Mouse (Mus musculus) lung, embryonic 14.5 days (tissue): ENCODE data around the gene Dnah8. TPM values are rescaled to one million over a fixed set of nuclear protein-coding genes. Genes with fewer than 3 reads are reported as not detected.
A peak's percentile ranks its signal among the peaks of the same experiment; 100 is the strongest.

ENCODE experiments used
- ATAC-seq: fragments of 200-750 bp; cut with Nextera tagmentation; 2 replicates; pipeline ENCODE4 v1.8.0; 2017; ENCODE audit warnings: mild to moderate bottlenecking, moderate TSS enrichment, moderate library complexity; ENCODE audit not compliant: insufficient read depth
- DNase-seq: peaks from one replicate; pipeline ENCODE4 v3.0.0-alpha.2; 2015
- H3K27ac ChIP-seq: fragments of 300-500 bp; sonication (generic); 2 replicates; pipeline ENCODE4 v1.5.1; 2014; ENCODE audit warnings: low read depth, mild to moderate bottlenecking, moderate library complexity
- H3K27me3 ChIP-seq: fragments of 300-500 bp; sonication (generic); 2 replicates; pipeline ENCODE4 v1.6.1; 2014; ENCODE audit warnings: low read length, control low read depth; ENCODE audit not compliant: insufficient read depth
- H3K36me3 ChIP-seq: fragments of 300-500 bp; sonication (generic); 2 replicates; pipeline ENCODE4 v1.6.1; 2014; ENCODE audit warnings: control low read depth; ENCODE audit not compliant: insufficient read depth
- H3K4me1 ChIP-seq: fragments of 300-500 bp; sonication (generic); 2 replicates; pipeline ENCODE4 v1.6.1; 2014; ENCODE audit warnings: antibody characterized with exemption, control low read depth; ENCODE audit not compliant: insufficient read depth
- H3K4me2 ChIP-seq: fragments of 300-500 bp; sonication (generic); 2 replicates; pipeline ENCODE4 v1.6.1; 2014; ENCODE audit warnings: mild to moderate bottlenecking
- H3K4me3 ChIP-seq: fragments of 300-500 bp; sonication (generic); 2 replicates; pipeline ENCODE4 v1.5.1; 2014; ENCODE audit warnings: low read depth, low read length
- H3K9ac ChIP-seq: fragments of 300-500 bp; sonication (generic); 2 replicates; pipeline ENCODE4 v1.6.1; 2014
- H3K9me3 ChIP-seq: fragments of 300-500 bp; sonication (generic); 2 replicates; pipeline ENCODE4 v1.6.1; 2016; ENCODE audit warnings: low read depth, low read length, control low read depth
- CTCF ChIP-seq: IDR thresholded peaks from 2 replicates; pipeline ENCODE4 v1.5.1; 2016; ENCODE audit warnings: antibody characterized with exemption, low read depth
- WGBS: fragments of 180-500 bp; shearing (Covaris S2); extraction: QIAGEN DNeasy Blood & Tissue Kit; methylation state at CpG from one replicate; pipeline ENCODE4 v1.1.7; 2014; 5-methylcytosine and 5-hydroxymethylcytosine counted together
- polyA plus RNA-seq: library from polyadenylated mRNA; unstranded; fragments of >200 nt; fragmentation: Nextera tagmentation; extraction: Ambion mirVana; gene quantifications from 2 replicates; pipeline ENCODE4 v1.2.1, GENCODE M21; 2014

The Dnah8 gene
- polyA plus RNA-seq, 1 experiment from 2014 or later: 4.7 TPM

DNA sequence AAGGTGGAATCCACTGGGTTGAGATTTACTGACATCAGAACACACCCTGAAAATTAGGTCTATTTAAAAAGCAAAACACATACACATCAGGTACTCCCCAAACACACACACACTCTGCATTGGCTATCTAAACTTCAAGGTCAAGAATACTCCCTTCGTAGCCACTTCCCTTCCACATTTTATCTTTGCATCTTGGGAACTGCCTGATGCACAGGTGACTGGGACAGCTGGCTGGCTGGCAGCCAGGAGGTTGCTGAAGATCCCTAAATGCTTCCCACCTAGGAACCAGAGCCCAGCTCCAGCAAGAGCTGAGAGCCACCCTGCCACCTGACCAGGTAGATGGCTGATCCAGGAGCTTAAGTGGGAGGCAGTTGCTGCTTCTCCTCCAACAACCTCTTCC is 212.9 kb downstream of the Dnah8 start:
- no peak overlapping the region for H3K9ac ChIP-seq
- H3K27me3 ChIP-seq: no peaks in the 10 kb centered on the region
- no peak overlapping the region for H3K27ac ChIP-seq
- no peaks in the 10 kb centered on the region for H3K9me3 ChIP-seq
- 70% methylated on average over 1 of the region's 1 CpGs for WGBS
- no peaks in the 10 kb centered on the region for H3K36me3 ChIP-seq
- ATAC-seq (no peak), DNase-seq (no peak)
- no peaks in the 10 kb centered on the region for H3K4me1 ChIP-seq
- no peak overlapping the region for H3K4me2 ChIP-seq
- TF ChIP-seq CTCF: no peak
- no peak overlapping the region for H3K4me3 ChIP-seq

DNA sequence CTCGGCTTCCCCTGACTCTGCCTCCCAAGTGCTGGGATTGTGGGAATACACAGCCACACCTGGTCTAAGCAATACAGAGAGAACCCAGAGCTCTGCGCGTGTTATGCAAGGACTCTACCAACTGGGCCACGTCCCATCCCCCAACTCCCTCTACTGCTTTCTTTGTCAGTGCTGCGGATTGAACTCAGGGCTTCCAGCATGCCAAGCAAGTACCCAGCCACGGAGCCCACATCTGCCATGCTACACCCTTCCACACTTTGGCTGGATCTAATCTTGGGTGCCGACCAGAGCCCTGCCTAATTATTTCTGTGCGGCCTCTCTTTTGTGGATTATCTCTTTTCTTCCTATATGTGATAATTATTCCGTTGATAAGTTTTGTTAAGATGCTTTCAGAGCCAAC is 215.9 kb downstream of the Dnah8 start:
- H3K4me1 ChIP-seq: no peaks in the 10 kb centered on the region
- no peak overlapping the region for H3K27ac ChIP-seq
- no peak for TF ChIP-seq CTCF
- H3K4me3 ChIP-seq: no peak overlapping the region
- H3K4me2 ChIP-seq: no peak overlapping the region
- H3K36me3 ChIP-seq: no peaks in the 10 kb centered on the region
- DNase-seq: no peak
- WGBS: 76% methylated on average over 9 of the region's 9 CpGs
- no peaks in the 10 kb centered on the region for H3K9me3 ChIP-seq
- no peak for ATAC-seq
- H3K9ac ChIP-seq: no peak overlapping the region
- H3K27me3 ChIP-seq: no peaks in the 10 kb centered on the region

DNA sequence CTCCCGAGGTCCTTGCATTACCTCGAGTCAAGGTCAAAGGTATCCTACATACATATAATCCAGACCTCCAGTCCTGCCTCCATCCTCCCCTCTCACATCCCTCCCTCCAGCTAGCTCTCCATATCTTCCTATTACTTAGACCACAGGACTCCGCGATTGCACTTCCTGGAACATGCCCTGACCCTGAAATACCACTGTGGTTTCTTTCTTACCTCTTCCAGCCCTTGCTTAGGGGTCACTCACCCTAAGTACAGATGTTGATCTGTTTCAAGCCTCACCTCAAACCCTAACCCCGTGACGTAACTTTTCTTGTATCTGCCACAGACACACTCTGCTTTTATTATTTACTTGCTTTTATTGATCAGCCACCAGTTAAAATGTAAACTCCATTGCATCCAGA is 218.2 kb downstream of the Dnah8 start:
- H3K9ac ChIP-seq: no peak overlapping the region
- no peaks in the 10 kb centered on the region for H3K36me3 ChIP-seq
- no peaks in the 10 kb centered on the region for H3K27me3 ChIP-seq
- 71% methylated on average over 6 of the region's 6 CpGs for WGBS
- no peaks in the 10 kb centered on the region for H3K9me3 ChIP-seq
- TF ChIP-seq CTCF: no peak
- no peaks in the 10 kb centered on the region for H3K4me1 ChIP-seq
- H3K4me3 ChIP-seq: no peak overlapping the region
- H3K4me2 ChIP-seq: no peak overlapping the region
- DNase-seq (no peak), ATAC-seq (no peak)
- no peak overlapping the region for H3K27ac ChIP-seq

DNA sequence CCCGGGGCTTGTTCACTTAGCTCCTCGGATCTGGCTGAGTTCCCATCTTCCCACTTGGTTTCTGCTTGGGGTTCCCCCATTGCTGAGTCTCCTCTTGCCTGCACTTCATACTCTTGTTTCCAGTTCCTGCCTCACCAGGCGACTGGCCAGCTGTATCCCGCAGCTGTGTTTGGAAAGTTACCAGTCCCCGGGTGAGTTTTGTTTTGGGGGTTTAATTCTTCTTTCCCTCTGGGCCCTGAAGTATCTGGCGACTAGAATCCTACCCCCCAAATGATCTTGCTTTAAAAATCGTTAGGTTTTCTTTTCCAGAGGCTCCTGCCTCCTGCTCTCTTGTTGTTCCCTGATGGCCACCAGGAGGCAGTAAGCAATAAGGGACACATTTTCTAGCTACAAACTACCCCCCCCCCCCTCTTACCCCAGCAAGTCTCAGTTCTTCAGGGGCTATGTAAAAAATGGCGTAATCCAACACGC is 220.2 kb downstream of the Dnah8 start:
- Histone ChIP-seq H3K4me1 (no peaks in the 10 kb centered on the region), H3K36me3 (no peaks in the 10 kb centered on the region), H3K27ac (no peak overlapping the region), H3K9me3 (no peaks in the 10 kb centered on the region), H3K4me2 (no peak overlapping the region), H3K4me3 (no peak overlapping the region), H3K27me3 (no peaks in the 10 kb centered on the region), H3K9ac (no peak overlapping the region)
- peak; percentile 52 for TF ChIP-seq CTCF
- 33% methylated on average over 9 of the region's 9 CpGs for WGBS
- ATAC-seq: no peak
- DNase-seq: peak; percentile 54

DNA sequence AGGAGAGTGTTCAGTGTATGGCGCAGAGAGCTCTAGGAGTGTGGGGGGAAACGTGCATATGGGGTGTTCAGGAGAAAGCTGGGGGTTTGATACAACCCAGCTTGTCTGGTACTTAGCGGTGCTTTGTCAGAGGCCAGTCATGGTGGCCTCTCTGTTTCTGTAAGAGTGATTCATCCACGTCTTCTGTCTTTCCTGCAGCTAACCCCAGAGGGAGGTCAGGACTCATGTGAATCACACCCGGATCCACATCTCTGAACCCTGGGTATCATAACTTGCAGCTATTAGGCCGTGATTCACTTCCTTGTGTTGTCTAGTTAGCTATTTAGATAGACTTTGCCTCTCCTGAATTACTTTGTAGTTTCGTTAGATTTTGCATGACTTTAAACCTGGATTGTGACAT is 223.3 kb downstream of the Dnah8 start:
- WGBS: 89% methylated on average over 7 of the region's 7 CpGs
- TF ChIP-seq CTCF: no peak

DNA sequence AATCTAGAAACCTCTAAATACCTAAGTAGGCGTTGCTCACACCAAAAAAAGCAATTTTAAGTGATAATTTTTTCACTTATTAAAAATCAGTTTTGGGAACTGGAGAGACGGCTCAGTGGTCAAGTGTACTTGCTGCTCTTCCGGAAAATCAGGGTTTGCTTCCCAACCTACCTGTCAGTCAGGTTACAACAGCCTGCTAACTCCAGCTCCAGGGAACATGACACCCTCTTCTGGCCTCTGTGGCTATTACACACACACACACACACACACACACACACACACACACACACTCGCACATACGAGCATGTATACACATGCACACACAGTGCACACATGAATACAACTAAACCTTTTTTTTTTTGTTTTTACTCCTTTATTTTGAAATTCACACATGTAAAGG is 223.9 kb downstream of the Dnah8 start:
- H3K27ac ChIP-seq: no peak overlapping the region
- 89% methylated on average over 5 of the region's 5 CpGs for WGBS
- ATAC-seq: no peak

More for the DNA sequence above, 223.3 kb downstream of the Dnah8 start:
- Histone ChIP-seq H3K9ac (no peak overlapping the region), H3K36me3 (no peaks in the 10 kb centered on the region), H3K27me3 (no peaks in the 10 kb centered on the region), H3K4me2 (no peak overlapping the region), H3K27ac (no peak overlapping the region), H3K4me1 (no peaks in the 10 kb centered on the region), H3K4me3 (no peak overlapping the region), H3K9me3 (no peaks in the 10 kb centered on the region)
- DNase-seq (no peak), ATAC-seq (no peak)

DNA sequence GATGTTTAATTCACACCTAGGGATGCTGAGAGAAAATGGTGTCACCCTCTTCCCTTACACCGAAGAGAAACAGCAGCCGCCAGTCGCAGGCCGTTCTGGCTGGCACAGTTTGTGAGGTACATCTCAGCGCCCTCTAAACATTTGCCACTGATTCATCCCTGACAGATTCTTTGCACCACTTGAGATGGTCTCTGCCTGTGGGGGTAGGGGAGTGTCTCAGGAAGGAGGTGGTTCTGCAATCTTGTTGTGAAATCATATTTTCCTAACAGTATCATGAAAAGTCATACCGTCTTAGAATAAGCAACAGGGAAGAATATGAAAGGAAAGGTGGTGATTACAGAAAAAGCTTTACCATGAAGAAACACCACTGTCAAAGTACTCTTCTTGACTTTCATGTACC is 224.7 kb downstream of the Dnah8 start:
- H3K4me2 ChIP-seq: no peak overlapping the region
- H3K27me3 ChIP-seq: no peaks in the 10 kb centered on the region
- H3K4me1 ChIP-seq: no peaks in the 10 kb centered on the region
- ATAC-seq (no peak), DNase-seq (no peak)
- 78% methylated on average over 6 of the region's 6 CpGs for WGBS
- no peak for TF ChIP-seq CTCF
- no peak overlapping the region for H3K27ac ChIP-seq
- no peak overlapping the region for H3K9ac ChIP-seq
- H3K36me3 ChIP-seq: no peaks in the 10 kb centered on the region
- H3K9me3 ChIP-seq: no peaks in the 10 kb centered on the region
- H3K4me3 ChIP-seq: no peak overlapping the region

More for the DNA sequence above, 223.9 kb downstream of the Dnah8 start:
- H3K9ac ChIP-seq: no peak overlapping the region
- no peak overlapping the region for H3K4me2 ChIP-seq
- H3K4me3 ChIP-seq: no peak overlapping the region
- H3K36me3 ChIP-seq: no peaks in the 10 kb centered on the region
- no peaks in the 10 kb centered on the region for H3K27me3 ChIP-seq
- no peaks in the 10 kb centered on the region for H3K4me1 ChIP-seq
- no peaks in the 10 kb centered on the region for H3K9me3 ChIP-seq
- TF ChIP-seq CTCF: no peak
- no peak for DNase-seq

DNA sequence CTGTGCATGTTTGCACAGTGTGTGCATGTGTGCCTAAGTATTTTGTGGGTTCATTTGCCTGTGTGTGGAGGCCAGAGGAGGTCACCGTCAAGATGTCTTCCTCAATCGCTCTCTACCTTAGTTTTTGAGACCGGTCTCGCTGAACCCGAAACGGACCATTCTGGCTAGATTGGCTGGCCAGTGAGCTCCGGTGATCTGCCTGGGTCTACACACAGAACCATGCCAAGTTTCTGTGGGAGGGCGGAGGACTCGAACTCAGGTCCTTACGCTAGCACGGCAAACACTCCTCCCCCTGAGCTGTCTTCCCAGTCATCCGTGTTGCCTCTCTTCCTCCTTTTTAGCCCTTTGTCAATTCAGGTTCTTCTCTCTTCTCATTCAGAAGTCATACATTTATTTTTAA is 225.7 kb downstream of the Dnah8 start:
- WGBS: 93% methylated on average over 12 of the region's 12 CpGs
- no peaks in the 10 kb centered on the region for H3K27me3 ChIP-seq
- H3K4me2 ChIP-seq: no peak overlapping the region
- no peaks in the 10 kb centered on the region for H3K9me3 ChIP-seq
- H3K4me1 ChIP-seq: no peaks in the 10 kb centered on the region
- no peak for DNase-seq
- H3K9ac ChIP-seq: no peak overlapping the region
- TF ChIP-seq CTCF: no peak
- no peak overlapping the region for H3K4me3 ChIP-seq
- ATAC-seq: no peak
- H3K27ac ChIP-seq: no peak overlapping the region
- no peaks in the 10 kb centered on the region for H3K36me3 ChIP-seq
